Mouse (Mus musculus): ENCODE data around the gene Adcy6.

DNA sequence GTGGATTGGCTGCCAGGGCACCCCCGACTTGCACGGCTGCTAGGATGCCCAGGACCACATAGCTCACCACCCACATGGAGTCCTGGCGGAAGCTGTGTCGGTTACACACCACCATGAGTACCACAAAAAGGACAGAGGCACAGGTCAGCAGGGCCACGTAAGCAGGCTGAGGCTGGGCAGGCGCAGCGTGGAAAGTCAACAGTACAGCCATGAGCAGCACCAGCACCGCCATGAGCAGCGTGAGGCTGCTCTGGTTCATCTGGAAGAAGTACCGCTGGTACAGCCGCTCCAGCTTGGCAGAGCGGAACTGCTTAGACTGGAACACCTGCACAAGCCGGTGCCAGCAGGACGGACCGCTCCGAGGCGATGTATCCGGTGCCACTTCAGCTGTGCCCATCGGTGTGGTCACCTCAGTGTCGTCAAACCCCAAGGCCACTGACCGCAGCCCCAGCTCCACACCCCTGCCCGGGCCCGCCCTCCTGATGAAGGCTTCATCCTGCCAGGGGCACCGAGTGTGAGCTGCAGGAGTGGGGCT, 5.8 kb downstream of the Adcy6 start:
- TF ChIP-seq POLR2A (IDR thresholded peaks at IDR 0.05; ENCODE audit: extremely low read depth, insufficient read depth, low read length) (no peak), CTCF (IDR thresholded peaks at IDR 0.05; ENCODE audit: extremely low read depth, insufficient read depth, low read length) (no peak)

Data from cortical plate, adult 2 months (tissue).